ENCODE assay signal across 9 mouse cellular contexts in the genomic region with DNA sequence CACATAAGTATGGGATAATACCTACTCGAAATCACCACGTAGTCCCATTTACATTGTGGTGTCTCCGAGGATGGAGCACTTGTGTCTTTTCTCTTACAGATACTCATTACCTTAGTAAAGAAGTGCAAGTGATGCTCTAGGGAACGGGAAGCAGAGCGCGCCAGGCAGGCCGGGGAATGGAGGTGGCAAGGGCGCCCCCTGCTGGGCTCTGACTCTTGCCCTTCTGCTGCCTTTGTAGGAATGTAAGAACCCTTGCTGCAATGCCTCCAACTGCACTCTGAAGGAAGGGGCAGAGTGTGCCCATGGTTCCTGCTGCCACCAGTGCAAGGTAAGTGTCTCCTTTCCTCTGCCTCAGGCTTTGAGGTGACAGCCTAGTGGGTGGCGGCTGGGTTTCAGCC. TPM values are rescaled to one million over a fixed set of nuclear protein-coding genes. Genes with fewer than 3 reads are reported as not detected.
DNase-seq lines count a peak whose midpoint lies in the region; TF ChIP-seq lines count a peak whose summit lies in the region.
"Had no signal": no experiment of that assay in that cellular context is flagged by ENCODE, and none has a peak within 500 bp of the region (broad histone marks: within the 10 kb centered on the region; RNA-seq: fewer than 3 reads in every experiment).

No protein-coding gene starts in this region.

- no peak for TF ChIP-seq POLR2A in ES-Bruce4 (IDR thresholded peaks at IDR 0.05; ENCODE audit: insufficient read depth, low read length)

- H3K27ac ChIP-seq in ES-Bruce4 (ENCODE audit: insufficient read depth, low read length) = no peak overlapping the region
- H3K27ac ChIP-seq in forebrain, embryonic 10.5 days = no peak overlapping the region

- no peaks in the 10 kb centered on the region for H3K27me3 ChIP-seq in ES-Bruce4 (ENCODE audit: control insufficient read depth, insufficient read depth, low read length, poor library complexity, severe bottlenecking)
- H3K27me3 ChIP-seq in forebrain, embryonic 10.5 days (ENCODE audit: poor library complexity, severe bottlenecking) = no peaks in the 10 kb centered on the region
- H3K27me3 ChIP-seq: heart, embryonic 15.5 days had no signal

- TF ChIP-seq CTCF in ES-Bruce4 (IDR thresholded peaks at IDR 0.05; ENCODE audit: low read depth, low read length) = peak; percentile 74

- no peak for TF ChIP-seq EP300 in ES-Bruce4 (IDR thresholded peaks at IDR 0.05; ENCODE audit: insufficient read depth, low read depth, low read length)

- 66% methylated on average over 9 of the region's 9 CpGs for whole genome bisulfite sequencing in forebrain, embryonic 10.5 days

- H3K4me3 ChIP-seq in ES-Bruce4 (ENCODE audit: low read depth, low read length) = no peak overlapping the region
- no peak overlapping the region for H3K4me3 ChIP-seq in forebrain, embryonic 10.5 days
- H3K4me3 ChIP-seq: heart, embryonic 15.5 days had no signal

- H3K9me3 ChIP-seq in ES-Bruce4 (replicated peaks; ENCODE audit: control insufficient read depth, insufficient read depth, low read length, poor library complexity, severe bottlenecking) = no peaks in the 10 kb centered on the region
- H3K9me3 ChIP-seq in forebrain, embryonic 10.5 days = no peaks in the 10 kb centered on the region
- H3K9me3 ChIP-seq: heart, embryonic 15.5 days had no signal

- no peaks in the 10 kb centered on the region for H3K4me1 ChIP-seq in ES-Bruce4 (ENCODE audit: control insufficient read depth, insufficient read depth, low read length)
- H3K4me1 ChIP-seq in forebrain, embryonic 10.5 days = no peaks in the 10 kb centered on the region

- peak; percentile 53 for DNase-seq in 416B (ENCODE audit: low read depth)
- peak; percentile 63 for DNase-seq in c-Kit-positive CD71-positive TER-119-positive erythroid progenitor cells, embryonic 14.5 days (ENCODE audit: low spot score)
- peak; percentile 80 for DNase-seq in gastrocnemius, postnatal 14 days
- peak; percentile 73 to 77 for DNase-seq in kidney, postnatal 4 days
- peak; percentile 73 to 75 for DNase-seq in lung, adult 18-20 months
- DNase-seq in spleen, adult 12 weeks (ENCODE audit: low spot score) = peak; percentile 64
- no peak for DNase-seq in forebrain, embryonic 10.5 days (ENCODE audit: extremely low spot score, low spot score)

- peaks cover 19% of the 10 kb centered on the region for H3K36me3 ChIP-seq in ES-Bruce4 (ENCODE audit: control insufficient read depth, insufficient read depth, low read length, poor library complexity, severe bottlenecking)
- peaks cover 4% of the 10 kb centered on the region for H3K36me3 ChIP-seq in forebrain, embryonic 10.5 days (replicated peaks)

- no peak overlapping the region for H3K9ac ChIP-seq in ES-Bruce4 (ENCODE audit: low read depth, poor library complexity, severe bottlenecking)
- H3K9ac ChIP-seq: heart, embryonic 15.5 days had no signal

- intact Hi-C loops in gastrocnemius, postnatal 14 days (cut with DNase I; ENCODE audit: low total_unique reads) = loop anchor here (5.0 to 10.0 kb wide), 2 partner anchors 71 to 184 kb away; a partner anchor contains a TSS

RNA-seq across cellular contexts. Expression of a gene that starts 37.8 kb away (rescaled TPM):
- polyA plus RNA-seq in ES-Bruce4 (2011; ENCODE audit: insufficient read depth, insufficient read length, low read depth, missing spikeins) = 3.6 and 4.1 TPM in 2 replicates
- total RNA-seq in gastrocnemius, postnatal 14 days (2021) = under 1 TPM; 0.07 to 0.21 TPM
- polyA plus RNA-seq in forebrain, embryonic 10.5 days (2016; fragmentation: Nextera tagmentation; extraction: Ambion mirVana) = 1.6 and 1.7 TPM in 2 replicates
